Mouse (Mus musculus) cerebellum, adult 8-10 months (tissue): ENCODE measurements around the gene Kank2.
"Not testable (repeated sequence)": the region's sequence is repeated elsewhere in the genome, so short reads cannot be mapped to it uniquely, and the experiment has no call there.

Experiments
- DNase-seq: peaks from one replicate; pipeline ENCODE4 v3.0.0; 2022

The Kank2 gene

GRCm38 (mm10) chr9:21781657-21782468 is 16.7 kb downstream of the Kank2 start:
- DNase-seq = no peak

DNA sequence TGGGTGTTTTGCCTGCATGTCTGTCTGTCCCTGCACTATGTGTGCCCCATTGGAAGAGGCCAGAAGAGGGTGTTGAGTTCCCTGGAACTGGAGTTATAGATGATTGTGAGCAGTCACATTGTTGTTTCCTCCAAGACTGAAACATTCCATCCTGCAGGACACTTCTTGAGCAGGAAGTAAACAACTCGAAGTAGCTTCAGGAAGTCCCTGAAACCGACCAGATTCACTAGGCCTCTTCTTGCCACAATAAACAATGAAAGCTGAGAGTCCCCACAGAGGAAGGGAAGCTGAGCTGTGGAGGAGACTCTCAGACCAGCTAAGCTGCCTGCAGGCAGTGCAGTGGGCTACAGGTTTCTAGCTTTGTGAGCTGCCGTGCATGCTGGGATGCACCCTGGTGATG is 20.8 kb downstream of the Kank2 start:
- no peak for DNase-seq

DNA sequence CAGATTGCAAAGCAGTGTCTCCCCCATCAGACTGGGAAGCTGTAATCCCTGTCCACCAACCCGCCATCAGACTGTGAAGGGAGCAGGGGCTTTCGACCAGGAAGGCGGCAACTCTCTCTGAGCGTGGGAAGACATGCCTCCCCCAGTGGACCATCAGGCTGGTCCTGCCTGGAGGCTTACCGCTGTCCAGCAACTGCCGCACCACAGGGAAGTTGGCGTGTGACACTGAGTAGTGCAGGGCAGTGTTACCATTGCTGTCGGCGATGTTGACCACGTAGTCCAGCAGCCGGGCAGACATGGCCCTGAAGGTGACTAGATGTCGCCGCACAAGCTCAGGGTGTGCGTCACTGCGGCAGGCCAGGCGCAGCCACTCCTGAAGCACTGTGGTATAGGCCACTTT is 24.2 kb downstream of the Kank2 start:
- DNase-seq = no peak

GRCm38 (mm10) chr9:21773396-21773795 is 25.1 kb downstream of the Kank2 start:
- not testable (repeated sequence) for DNase-seq

DNA sequence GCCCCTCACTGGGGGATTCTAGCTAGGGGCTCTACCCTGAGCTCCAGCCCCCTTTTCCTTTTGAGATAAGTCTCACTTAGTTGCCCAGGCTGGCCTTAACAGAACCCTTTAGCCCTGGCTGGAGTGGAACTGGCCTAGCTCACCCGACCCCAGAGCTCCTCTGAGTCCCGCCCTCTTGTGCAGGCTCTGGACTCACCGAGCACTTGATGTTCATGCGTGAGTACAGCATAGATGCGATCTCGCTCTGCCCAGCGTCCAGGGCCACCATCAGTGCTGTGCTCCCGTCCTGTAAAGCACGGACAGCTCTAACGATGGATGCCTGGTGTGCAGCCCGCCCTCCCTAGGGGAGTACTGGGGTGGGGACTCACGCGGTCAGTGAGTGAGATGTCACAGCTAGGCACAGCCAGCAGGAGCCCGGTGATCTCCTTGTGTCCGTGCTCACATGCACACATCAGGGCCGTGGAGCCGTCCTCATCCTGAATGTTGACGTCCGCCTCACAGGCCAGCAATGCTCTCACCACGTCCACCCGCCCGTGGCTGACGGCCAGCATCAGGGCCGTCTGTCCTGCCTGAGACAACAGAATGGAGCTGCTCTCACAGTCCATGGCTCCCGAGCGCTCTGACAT is 28.9 kb downstream of the Kank2 start:
- DNase-seq = peak; percentile 57

DNA sequence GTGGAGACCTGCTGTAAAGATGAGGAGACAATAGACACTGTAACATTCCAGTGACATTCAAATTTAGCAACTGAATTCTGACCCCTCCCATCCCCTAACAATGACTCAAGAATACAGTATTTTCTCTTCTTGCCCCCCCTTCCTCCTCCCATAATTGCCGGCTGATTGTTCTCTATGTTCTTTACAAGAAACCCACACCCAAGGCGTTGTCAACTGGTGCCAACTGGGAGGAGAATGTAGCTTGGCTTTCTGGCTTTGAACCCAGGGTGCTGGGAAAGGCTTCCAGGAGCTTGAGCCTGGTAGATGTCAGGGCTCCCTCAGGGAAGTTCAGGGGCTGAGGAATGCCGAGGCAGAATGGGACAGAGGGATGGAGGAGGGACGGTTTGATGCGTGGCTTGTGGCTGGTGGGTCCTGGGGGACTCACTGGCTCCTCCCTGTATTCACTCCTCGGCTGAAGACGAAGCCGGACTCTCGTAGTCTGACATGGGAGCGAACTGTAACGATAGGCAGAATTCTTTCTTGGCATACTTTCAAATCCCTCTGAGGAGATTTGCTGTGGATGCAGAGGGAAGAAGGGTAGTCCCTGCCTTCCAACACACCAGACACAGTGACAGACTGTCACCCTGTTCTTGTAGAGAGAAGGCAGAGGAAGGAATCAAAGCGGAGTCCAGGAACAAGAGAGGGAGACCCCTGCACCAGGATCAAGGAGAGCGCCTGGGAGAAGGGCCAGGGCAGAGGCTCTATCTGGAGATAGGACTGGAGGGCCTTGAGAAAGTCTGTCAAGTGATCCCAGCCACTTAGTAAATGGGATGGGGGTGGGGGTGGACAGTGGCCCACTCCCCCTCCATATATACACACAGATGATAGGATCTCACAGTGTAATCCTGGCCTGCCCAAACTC is 29.8 kb downstream of the Kank2 start:
- DNase-seq = peak; percentile 60

DNA sequence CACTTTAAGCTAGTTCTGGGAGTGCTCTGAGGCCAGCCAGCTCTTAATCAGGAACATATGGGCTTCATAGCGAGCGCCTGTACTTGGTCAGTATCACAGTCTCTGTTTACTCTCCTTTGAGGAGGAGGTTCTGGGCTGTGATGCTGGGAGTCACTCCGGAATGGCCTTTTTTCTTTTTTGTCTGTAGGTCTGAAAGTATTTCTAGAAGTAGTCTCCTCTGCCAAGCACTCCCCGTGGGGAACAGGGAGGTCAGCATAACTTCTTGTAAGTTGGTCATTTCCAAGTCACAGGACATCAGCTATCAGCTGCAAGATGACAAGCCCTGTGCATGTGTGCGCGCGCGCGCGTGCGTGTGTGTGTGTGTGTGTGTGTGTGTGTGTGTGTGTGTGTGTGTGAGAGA is 30.6 kb downstream of the Kank2 start:
- peak; percentile 69 for DNase-seq

- DNase-seq = no peak
Observed at GRCm38 (mm10) chr9:21764084-21764999, 34.2 kb downstream of the Kank2 start.

GRCm38 (mm10) chr9:21762135-21762534 is 36.4 kb downstream of the Kank2 start:
- no peak for DNase-seq

DNA sequence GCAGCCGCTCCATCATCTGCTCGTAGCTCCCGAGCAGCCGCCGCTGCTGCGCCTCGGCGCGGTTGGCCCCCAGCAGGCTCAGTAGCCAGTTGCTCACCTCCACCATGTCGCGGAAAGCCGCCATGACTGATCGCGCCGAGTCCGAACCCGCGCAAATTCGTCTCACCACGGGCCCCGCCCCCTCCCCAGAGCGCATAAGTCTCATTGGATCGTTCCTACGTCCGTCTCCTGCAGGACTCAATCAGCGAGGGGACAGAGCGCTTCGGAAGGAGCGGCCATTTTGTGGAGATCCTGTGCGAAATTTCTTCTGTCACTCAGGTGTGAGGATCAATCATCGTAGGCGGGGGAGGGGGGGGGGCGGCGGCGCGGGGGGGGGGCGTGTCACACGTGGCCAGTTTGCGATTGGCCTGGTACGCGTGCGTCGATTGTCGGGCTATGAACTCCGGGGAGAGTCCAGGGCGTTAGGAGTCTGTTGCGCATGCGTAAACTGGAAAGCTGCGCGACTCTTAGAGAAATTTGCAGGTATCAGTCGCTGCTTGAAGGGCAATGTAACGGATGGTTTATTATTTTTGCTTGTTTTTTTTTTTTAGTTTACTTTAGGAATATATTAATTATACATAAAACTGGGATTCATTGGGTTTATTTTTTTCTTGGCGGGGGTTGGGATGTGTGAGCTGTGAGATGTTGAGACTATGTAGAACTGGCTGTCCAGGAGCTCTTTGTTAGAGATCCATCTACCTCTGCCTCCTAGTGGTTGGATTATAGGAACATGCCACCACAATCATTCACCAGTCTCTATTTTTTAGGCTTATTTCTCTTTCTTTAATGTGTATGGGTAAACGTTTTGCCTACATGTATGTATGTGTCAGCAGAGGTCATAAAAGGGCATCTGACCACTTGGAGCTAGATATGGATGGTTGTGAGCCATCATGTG is 38.1 kb downstream of the Kank2 start, which contains the start of gene Spc24:
Spc24 (minus strand) TSS at position 149 of the 934 bp plus-strand sequence.
- DNase-seq = peak; percentile 96

GRCm38 (mm10) chr9:21759718-21760117 is 38.8 kb downstream of the Kank2 start:
- no peak for DNase-seq

DNA sequence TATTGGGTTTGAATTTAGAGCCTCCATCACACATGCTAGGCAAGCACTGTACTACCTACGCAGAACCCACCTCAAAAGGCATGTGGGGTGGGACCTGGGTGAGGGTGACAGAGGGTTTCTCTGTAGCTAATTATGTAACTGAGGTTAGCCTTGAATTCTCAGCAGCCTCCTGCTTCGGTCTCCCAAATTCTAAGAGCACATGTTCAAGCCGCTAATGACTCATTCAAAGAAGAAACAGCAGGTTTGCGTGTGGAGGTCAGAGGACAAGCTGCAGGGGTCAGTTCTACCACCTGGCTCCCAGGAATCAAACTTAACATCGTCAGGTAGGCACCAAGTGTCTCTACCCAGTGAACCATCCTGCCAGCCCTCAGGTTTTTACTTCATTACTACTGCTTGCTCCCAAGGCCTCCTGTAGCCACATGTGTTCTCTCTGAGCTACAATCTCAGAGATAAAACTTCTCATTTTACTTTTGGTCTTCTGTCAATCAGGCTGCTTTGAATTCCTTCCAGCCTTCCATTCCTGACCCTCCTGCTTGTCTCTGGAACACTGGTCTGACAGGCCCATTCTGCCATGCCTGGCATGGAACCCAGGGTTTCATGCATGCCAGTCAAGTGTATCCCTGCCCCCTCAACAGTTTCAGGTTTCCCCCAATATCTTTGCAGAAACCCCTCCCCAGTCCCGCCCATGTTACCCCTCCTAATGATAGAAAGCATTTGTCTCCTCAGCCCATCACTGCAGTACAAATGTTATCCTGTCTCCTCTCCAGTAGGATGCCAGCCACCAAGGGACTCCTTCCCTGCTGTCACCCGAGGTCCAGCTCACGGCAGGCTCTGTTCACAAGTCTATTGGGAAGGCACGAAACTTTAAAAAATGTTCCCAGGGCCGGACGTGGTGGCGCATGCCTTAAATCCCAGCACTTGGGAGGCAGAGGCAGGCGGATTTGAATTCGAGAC is 39.7 kb downstream of the Kank2 start:
- no peak for DNase-seq

- DNase-seq = no peak
Observed at GRCm38 (mm10) chr9:21754516-21755321, 43.8 kb downstream of the Kank2 start.

DNA sequence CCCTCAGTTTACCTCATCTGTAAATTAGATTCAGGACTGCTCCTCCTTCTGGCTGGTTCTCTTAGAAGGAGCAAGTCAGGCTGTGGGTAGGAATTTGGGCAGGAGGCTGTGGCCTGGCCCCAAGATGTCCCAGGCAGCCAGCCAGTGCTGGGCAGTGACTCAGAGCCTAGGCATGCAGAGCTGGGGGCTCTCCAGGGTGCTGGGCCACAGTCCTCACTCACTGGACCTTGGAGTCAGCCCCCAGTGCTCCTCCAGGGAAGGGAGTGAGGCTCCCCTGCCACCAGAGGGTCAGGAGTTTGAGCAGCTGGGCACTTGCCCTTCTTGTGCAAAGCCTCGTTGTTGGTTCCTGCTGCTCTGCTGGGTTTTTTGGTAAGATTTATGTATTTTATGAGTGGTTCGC is 44.5 kb downstream of the Kank2 start:
- DNase-seq = peak; percentile 80

DNA sequence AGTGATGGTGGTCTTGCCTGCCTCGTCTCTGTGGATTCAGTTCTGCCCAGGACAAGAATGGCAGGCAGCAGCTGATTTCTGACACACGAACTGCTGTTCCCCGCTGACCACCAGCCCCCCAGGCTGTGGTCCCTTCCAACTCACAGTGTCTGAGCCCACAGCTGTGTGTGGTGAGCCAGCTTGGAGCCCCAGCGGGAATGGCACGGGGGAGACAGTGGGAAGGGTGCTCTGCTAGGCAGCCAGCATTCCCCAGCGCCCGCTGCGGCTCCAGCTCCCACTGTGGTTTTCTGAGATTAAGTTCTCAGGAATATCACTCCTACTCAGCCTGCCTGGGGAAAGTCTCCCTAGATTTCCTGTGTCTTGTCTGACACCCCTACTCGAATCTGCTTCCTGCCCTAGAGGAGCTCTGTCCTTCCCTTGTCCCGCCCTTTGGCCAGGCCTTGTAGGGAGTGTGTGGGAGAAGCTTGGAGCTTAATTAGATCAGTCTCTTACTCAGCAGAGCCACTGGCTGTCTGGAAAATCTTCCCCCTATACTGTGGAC is 46.2 kb downstream of the Kank2 start:
- DNase-seq = no peak

DNA sequence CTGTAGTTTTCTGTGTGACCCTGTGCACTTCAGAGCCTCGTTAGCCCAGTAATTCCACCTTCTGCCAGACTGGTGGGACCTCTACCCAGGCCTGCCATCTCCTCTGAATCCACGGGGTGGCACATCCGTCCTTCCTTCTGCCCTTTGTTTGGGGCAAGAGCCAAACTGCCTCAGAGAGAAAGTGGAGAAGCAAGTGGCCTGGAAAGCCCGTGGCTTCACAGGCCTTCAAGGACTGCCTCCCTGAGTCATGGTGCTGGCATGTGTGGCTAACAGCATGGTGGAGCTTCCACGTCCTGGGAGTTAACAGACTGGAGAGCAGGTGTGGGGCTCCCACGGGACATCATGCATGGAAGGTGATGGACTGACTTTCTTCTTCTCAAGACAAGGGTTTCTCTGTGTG is 47.2 kb downstream of the Kank2 start:
- peak; percentile 45 for DNase-seq

DNA sequence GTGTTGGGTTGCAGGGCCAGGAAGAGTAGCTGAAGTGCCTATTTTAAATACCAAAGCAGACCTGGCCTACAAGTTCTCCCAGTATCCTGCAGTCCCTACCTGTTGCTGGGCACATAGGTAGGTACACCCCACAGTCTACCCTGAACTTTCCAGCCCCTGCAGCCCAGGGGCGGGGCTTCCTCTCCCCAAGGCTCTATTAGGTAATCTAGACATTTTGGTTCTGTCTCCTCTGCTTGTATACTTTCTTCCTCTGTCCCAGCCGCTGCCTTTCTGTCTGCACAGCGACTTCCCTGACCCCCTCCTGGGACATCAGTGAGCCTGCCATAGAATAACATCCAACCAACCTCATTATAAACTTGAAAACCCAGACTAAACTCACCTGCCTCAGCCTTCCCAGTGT is 48.2 kb downstream of the Kank2 start:
- no peak for DNase-seq

- no peak for DNase-seq
Observed at GRCm38 (mm10) chr9:21749382-21750118, 49.0 kb downstream of the Kank2 start.
